Mouse (Mus musculus): ENCODE results near the gene Gata2.

Gene Gata2

DNA sequence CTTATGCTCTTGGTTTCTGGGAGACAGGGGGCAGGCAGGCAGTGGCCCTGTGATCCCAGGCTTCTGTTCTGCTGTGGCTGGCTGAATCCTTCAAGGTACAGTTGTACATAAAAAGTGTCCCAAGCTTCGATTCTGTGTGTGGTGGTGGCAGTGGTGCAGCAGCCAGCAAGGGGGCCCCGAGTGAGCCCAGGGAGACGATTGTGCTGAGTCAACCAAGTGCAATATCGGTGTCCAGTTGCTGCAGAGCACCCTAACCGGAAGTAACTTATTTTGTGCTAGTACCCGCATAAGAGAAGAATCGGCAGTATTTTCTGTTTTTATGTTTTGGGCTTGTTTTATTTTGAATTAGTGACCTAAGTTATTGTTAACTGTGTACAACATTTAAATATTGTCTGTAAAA, 12.9 kb downstream of the Gata2 start:
- in situ Hi-C loops (cut with MboI; ENCODE audit: unreplicated experiment in 2 of 2), result no loop called here

DNA sequence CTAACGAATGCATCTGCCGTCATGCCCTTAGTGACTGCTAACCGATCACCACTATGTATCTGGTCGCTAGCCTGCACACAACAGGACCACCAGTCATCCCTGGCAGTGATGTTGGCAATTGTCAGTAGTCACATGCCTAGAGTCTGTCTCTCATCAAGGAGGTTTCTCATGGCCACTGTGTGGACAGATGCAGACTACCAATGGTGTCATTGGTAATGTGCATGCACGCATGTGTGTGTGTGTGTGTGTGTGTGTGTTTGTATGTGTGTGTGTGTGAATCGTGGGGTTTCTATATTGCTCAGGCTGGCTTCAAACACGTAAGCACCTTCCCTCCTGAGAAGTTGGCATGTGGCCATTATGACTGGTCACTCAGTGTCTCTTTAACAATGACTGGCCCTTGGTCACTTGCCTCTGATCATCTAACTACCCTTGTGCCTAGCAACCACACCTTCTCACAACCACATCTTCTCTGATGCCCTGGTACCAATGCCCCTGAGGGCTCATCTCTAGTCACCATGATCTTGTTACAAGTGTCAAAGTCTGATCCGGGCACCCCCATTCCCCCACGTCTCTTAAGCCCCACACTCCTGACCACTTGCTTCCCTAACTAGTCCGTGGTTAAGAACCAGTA, 13.8 kb downstream of the Gata2 start:
- in situ Hi-C loops (cut with MboI; ENCODE audit: unreplicated experiment in 2 of 2), result no loop called here

DNA sequence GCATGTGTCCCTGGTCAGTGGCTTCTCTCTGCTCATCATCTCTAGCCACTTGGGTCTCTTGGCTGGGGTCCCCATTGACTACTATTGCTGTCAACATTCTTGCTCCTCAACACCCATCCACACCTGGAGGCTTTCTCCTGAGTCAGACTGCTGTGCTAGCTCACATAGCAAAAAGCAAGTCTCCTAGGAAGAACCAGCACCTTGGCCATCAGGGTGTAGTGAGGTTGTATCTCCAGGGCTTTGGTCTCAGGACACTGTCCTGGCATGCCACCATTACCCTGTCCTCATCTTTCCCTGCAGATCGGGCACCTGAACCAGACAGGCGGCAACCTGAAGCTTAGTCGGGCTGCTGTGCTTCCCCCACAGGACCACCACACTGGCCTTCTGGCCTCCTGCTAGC, 14.6 kb downstream of the Gata2 start:
- in situ Hi-C loops (cut with MboI; ENCODE audit: unreplicated experiment in 2 of 2), result no loop called here

DNA sequence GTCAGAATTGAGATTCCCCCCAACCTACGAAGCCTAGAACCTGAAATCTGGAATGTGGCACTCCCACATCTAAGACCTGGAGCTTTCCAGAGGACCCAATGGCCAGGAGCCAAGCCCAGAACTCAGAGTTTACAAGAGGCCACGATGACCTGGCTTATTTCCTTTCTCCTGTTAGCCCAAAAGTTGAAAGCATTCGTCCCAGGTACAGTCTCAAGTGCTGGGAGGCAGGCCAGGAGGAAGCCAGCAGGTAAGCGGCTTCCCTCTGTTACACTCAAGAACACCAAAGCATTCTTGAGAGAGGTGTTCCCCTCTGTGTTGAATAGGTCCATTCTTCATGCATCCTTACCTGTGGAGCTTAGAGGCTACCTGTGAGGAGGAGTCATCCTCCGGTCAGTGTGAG, 15.8 kb downstream of the Gata2 start:
- in situ Hi-C loops (cut with MboI; ENCODE audit: unreplicated experiment in 2 of 2), result no loop called here

DNA sequence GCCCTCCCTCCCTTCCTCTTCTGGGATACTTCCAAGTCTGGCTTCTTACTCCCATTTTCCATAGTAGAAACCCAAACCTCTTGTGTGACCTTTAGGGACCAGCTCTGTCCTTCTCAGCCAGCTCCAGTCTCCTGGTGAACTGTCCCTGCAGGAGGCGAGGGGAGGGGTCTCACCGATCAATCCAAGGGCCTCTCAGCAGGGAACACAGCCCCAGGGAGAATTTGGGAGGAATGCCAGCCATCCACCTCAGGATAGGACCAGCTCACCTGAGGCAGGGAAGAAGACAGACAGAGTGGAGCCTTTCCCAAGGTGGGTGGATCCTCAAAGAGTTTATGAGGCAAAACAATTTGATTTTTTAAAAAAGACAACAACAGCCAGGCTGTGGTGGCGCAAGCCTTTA, 16.5 kb downstream of the Gata2 start:
- in situ Hi-C loops (cut with MboI; ENCODE audit: unreplicated experiment in 2 of 2), result no loop called here

DNA sequence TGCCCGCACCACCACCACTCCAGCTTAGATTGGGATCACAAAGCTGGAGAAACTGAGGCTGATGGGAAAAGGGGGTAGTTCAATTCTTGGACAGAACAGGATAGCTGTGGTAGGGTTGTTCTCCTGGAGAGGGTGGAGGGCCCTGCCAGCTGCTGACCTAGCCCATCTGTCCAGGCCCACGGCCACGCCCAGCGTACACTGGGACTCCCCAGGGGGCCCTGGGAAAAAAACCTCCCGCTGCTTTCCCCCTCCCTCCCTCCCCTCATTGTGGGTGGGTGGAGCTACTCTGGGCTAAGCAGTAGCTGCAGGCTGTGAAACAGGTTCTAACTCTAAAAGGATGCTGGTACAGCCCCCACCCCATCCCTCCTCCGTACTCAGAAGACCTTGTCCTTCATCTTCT, 22.1 kb downstream of the Gata2 start:
- in situ Hi-C loops (cut with MboI; ENCODE audit: unreplicated experiment in 2 of 2), result no loop called here

DNA sequence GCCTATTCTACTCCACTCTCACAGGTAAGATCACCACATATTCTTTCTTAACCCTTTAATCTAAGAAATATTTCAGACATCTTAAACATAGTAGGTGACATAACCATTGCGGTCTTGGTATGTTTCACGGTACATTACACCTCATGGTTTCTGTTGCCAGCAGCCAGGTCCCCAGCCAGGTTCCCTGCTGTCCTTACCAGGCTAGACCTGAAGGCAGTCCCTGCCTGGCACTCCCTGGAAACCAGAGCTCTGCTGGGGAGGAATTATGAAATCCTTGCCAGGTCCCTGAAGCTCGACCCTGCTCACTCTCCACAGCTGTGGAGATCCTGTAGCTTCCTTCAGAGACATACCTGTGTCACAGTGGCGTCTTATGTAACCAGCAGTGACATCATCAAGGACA, 22.5 kb downstream of the Gata2 start:
- in situ Hi-C loops (cut with MboI; ENCODE audit: unreplicated experiment in 2 of 2), result no loop called here

DNA sequence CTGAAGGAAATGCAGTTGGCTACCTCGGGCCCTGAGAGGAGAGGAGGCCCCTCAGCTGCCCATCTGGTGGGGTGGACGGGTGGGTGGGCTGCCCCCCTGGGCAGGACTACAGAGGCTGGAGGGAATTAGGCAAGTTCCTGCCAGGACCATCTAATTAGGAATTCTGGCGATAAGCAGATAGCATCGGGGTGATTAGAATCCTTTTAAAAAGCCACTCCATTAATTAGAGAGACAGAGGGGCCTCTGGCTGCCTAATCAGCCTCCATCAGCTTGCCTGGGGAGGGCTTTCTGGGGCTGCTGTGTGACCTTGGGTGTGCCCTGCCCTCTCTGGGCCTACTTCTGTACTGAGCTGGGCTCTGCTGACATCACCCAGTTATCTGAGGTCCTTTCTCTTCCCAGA, 25.4 kb downstream of the Gata2 start:
- in situ Hi-C loops (cut with MboI; ENCODE audit: unreplicated experiment in 2 of 2), result no loop called here

DNA sequence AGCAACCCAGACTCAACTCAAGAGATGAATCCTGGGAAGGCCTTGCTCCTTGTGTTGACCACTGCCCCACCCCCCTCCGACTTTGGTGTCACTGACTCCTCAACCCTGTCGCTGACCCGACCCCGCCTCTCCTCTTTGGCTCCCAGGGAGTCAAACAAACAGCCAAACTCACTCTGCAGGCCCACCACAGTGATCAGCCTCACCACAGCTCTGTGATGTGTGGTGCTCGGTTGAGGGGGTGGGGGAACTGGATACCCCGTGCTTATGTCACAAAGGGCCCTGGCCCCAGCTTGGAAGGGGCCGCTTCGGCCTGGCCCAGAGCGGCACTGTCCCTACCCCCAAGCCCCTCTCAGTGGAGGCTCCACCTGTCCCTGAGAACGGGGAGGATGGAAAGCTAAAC, 28.3 kb downstream of the Gata2 start, which contains the start of gene Dnajb8:
Gene Dnajb8 (plus strand): TSS at position 301 of the 400 bp plus-strand sequence.
- in situ Hi-C loops (cut with MboI; ENCODE audit: unreplicated experiment in 2 of 2), result no loop called here

DNA sequence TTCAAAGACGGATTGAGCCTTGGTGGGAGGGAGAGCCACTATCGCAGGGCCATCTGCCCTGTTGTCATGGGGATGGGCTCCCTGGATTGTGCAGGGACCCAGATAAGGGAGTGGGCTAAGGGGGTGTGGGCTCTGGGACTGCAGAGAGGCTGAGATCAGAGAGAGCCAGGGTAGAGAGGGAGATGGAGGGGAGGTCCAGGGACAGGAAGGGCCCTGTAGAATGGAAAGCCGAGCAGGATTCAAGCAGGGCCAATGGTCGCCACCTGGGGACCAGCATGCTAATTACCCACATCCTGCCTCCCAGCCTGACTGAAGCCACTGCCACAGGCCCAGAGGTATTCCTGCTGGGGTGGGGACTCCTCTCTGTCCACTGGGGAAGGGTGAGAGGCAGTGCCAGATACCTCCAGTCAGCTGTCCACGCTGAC, 32.9 kb downstream of the Gata2 start:
- in situ Hi-C loops (cut with MboI; ENCODE audit: unreplicated experiment in 2 of 2), result no loop called here

DNA sequence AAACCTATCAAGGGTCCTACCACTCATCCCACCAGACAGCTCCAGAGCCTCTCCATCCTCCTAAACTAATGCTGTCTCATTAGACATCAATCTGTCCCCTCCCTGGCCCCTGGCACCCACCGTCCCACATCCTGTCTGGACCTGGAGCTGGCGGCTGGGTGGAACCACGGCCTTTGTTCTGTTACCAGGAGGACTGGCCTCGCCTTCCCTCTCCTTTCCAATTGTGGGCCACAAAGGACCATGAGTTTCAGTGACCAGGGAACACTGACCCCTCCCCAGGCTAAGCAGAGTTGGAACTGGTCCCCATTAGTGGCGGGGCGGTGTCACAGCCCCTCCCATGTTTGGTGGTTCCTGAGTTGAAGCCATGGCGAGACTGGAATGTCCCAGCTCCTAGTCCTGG, 33.8 kb downstream of the Gata2 start:
- in situ Hi-C loops (cut with MboI; ENCODE audit: unreplicated experiment in 2 of 2), result no loop called here

DNA sequence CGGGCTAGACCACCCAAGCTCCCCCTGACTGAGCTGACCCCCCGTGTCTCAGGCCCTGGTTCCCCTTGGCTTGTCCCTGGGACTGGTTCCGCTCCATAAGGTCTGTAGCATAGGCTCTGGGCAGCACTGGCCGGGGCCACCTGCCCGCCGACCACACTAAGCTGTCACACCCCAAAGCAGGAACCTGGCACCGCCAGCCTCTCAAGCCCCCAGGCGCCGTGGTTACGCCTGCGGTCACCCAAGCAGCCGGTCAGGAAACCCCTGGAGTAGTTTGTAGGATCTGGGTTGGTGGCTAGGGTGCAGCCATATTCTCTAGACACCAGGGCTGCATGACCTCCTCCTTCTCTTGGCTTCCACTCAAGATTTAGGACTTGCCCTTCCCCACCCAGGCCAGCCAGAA, 35.5 kb downstream of the Gata2 start:
- in situ Hi-C loops (cut with MboI; ENCODE audit: unreplicated experiment in 2 of 2), result no loop called here

DNA sequence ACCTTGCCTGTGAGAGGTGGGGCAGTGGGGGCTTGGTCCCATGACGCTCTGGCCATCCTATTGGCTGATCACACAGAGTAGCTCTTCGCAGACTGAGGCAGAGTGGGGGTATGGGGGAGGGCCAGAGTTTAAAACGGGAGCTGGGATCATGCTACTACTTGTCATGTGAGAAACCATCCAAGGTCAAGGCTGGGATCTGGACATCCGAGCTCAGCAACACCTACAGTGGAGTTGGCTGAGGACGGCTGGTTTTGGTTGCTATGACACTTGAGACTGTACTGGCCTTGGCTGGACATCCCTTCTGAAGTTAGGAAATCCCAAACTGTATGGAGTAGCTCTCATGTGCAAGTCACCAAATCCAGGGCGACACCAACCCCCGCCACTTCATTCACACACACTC, 38.1 kb downstream of the Gata2 start:
- in situ Hi-C loops (cut with MboI; ENCODE audit: unreplicated experiment in 2 of 2), result no loop called here

DNA sequence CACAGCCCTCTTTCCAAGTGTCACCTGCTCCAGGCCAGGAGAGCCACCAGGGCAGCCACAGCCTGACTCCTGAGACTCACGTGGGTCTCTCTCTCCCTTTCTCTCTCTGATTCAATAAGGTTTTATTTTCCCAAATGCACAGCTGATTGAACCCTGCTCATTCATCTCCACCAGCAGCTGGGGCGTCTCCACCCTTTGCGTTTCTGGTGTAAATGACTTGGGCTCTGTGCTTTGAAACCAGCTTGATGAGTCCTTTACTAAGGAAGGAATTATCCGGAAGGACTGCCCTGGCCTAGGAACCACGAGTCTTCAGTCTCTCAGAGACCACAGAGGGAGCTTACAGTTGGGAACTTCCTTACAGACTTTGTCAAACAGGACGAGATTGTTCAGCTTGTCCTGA, 38.5 kb downstream of the Gata2 start:
- in situ Hi-C loops (cut with MboI; ENCODE audit: unreplicated experiment in 2 of 2), result no loop called here

DNA sequence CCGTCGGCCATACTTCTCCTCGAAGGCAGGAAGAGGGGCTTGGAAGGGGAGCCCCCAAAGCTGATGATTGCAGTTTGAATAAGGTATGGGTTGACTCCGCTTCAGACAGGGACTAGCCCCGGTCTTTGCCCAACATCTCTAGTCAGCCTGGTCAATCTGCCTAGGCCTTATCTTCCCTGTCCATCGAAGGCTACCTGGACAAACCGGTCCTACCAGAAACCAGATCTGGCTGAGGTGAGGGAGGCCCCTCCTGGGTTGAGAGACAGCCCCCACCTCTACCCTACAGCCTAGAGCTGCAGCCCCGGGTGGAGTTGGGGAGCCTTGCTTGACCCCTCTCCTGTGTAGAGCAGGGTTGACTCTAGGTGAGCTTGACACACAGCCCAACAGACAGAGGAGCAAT, 40.3 kb downstream of the Gata2 start:
- in situ Hi-C loops (cut with MboI; ENCODE audit: unreplicated experiment in 2 of 2), result no loop called here

DNA sequence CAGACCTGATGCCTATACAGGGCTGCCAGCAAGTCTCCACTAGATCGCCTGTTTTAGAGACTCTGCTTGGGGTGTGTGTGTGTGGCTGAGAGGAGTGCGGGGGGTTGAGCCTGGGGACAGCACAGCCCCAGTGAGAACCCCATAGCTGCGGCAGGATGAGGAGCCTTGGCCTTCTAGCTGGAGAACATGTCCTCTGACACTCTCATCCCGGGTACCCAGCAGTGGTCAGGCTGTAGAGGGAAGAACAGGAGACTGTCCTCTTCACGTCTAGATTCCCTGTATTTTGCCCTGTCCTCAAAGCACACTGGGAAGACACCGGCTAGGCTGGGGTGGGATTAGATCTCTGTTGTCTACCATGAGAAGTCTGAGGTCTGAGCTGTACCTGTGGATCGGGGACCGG, 41.8 kb downstream of the Gata2 start:
- in situ Hi-C loops (cut with MboI; ENCODE audit: unreplicated experiment in 2 of 2), result no loop called here

DNA sequence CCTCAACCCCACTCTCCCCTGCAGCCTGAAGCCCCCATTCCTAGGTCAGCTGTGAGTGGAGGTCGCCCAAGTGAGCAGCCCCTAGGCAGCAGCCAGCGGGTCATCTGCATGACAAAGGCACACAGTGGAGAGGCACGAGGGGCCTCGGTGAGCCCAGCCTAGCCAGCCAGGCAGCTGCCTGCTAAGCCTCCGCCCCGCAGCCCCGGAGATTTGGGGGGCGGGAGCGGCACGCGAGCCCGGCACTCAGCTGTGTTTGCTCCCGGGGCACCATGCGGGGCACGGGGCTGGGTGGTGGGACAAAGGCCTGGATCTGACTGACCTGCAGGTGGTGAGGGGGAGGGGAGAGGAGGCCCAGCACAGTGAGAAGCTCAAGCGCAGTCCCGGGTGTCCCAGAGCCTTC, 42.3 kb downstream of the Gata2 start:
- in situ Hi-C loops (cut with MboI; ENCODE audit: unreplicated experiment in 2 of 2), result no loop called here

DNA sequence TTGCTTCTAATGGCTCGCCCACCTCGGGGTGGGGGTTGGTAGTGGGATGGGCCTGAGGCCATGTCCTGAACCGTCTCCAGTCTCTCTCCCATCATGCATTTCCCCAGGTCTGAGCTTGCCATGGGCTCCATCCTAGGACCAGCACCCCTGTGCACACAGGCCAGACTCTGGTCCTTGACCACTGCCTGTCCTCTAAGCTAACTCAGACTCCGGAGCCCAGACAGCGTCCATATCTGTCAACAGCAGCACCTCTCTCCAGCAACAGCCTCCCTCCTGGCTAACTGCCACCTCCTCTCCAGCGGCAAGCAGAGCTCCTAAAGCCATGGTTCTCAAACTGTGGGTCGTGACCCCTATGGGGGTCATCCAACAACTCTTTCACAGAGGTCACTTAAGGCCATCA, 42.8 kb downstream of the Gata2 start:
- in situ Hi-C loops (cut with MboI; ENCODE audit: unreplicated experiment in 2 of 2), result no loop called here

DNA sequence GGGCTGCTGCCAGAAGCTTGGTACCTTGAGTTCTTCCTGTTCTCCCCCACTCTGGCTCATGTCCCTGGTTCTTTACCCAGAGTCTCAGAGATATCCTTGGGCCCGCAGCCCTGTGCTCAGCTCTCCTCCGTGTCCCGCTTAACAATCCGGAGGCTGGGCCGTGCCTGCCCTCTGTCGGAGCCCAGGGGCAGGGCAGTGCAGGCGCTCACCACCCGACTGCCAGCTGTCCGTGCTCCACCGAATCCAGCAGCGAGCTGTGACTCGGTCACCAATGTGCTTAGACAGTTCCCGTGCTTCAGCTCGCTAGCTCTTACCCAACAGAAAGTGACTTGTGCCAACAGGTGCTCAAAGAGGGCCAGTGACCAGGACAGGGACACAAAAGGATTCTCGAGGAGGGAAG, 48.9 kb downstream of the Gata2 start:
- in situ Hi-C loops (cut with MboI; ENCODE audit: unreplicated experiment in 2 of 2), result no loop called here

DNA sequence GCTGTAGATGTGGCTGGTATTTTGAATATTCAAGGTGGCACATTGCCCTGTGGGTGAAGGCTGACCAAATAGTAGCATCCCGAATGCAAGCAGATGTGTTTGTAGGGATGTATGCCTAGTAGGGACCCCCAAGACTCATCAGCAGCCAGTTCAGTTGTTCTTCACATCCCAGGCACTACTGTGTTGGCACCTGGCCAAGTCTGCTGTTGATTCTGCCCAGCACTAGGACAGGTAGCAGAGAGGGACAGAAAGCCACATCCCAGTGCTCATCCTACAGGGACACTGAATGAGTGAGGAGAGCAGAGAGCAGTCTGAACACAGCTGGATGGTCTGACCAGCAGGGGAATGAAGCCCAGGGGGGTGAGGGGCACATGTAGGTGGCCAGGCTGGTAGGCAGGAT, 55.5 kb downstream of the Gata2 start:
- in situ Hi-C loops (cut with MboI; ENCODE audit: unreplicated experiment in 2 of 2), result no loop called here

DNA sequence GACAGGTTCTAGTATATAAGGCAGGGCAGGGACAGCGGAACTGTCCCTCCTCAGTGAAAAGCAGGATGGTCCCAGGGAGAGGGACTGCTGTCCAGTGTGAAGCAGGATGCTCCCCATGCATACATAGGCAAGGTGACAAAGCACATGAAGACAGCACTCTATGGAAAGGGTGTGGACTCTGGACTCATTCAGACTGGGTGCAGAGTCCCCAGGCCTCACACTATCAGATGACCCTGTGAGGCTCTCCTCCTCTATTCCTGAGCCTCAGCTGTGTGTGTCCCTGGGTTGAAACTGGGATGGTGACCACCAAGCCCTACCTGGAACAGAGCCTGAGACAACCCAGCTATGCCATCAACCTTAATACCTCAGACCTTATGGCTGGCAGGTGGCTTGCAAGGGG, 57.7 kb downstream of the Gata2 start:
- in situ Hi-C loops (cut with MboI; ENCODE audit: unreplicated experiment in 2 of 2), result no loop called here

DNA sequence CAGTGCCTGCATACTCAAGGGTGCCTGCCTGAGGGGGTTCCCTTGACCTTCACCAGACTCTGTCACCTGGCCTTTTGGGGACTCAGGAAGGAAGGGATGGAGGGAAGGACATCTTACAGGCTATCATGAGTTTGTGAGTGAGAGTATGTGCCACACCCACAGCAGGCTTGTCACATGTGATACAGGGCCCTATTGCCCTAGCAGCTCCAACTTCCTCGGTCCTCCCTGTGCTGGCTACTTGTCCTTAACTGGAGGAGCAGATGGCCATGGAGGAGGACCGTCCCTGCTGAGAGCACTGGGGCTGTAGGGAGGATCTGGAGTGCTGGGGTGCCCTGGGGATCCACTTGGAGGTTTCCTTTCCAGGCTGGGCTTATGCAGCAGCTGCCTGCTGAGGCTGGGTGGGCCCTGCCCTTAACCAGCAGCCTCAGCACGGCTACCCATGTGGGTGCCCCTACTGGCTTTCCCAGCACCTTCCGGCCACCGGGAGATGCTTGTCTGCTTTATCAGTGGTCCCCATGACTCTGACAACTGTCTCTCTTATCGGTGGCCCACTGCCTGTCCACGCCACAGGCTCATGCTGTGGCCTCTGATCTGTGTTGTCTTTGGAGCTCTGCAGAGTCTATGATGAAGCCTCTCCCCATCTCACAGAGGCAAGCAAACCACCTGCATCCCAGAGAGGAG, 58.2 kb downstream of the Gata2 start:
- in situ Hi-C loops (cut with MboI; ENCODE audit: unreplicated experiment in 2 of 2), result no loop called here

DNA sequence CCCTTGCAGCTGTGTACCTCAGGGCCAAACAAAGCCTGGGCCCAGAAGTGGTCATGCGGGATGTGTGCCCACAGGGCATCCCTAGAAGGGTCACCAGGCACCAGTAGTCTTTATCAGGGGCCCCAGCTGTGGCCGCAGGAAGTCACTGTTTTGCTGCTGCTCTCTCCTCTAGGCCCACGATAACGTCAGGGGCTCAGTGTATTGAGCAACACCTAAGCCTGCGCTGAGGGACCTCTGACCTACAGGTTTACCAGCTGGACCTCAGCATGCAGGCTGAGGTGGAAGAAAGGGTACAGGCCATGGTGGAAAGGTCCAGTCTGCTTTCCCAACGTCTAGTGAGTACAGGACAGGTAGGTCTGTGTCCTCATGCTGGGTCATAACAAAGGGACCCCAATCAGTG, 60.4 kb downstream of the Gata2 start:
- in situ Hi-C loops (cut with MboI; ENCODE audit: unreplicated experiment in 2 of 2), result no loop called here
